Mouse (Mus musculus) cerebellum, adult 18-20 months (tissue): ENCODE measurements around the gene Twf1.

Source experiments
- DNase-seq, 2 experiments: peaks; one replicate each; pipeline ENCODE4 v3.0.0; 2021

Gene Twf1

GRCm38 (mm10) chr15:94571501-94571900, 18.2 kb downstream of the Twf1 start:
- no peak for DNase-seq

DNA sequence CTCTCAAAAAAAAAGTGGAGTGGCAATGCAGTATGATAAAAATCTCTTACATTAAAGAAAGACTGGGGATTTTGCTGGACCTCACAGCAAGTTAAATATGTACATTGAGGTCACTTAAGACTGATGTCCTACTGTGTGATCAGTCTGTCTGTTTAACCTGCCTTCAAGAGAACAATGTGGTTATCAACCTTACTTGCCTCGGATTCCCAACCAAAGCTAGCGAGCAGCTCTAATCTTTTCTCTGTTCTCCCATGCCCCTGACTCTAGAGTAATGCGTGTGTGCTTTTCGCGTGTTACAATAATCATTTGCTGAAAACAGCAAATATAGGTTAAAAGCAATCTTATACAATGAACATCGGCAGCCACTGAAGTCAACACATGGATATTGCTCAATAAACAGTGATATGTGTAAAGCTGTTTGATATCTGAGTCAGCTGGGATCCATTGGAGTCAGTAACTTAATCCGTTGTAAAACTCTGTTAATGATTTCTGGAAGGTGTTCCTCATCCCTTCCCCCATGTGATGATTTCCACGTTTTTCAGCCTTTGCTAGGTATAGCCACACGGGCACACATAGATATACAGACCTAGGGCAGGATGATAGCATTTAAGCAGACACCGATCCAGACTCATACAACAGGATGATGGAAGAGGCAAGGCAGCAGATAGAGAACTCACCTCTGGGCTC, 21.1 kb downstream of the Twf1 start:
- no peak for DNase-seq

- no peak for DNase-seq
Measured at GRCm38 (mm10) chr15:94565854-94566253, 23.8 kb downstream of the Twf1 start.

GRCm38 (mm10) chr15:94564909-94565308, 24.8 kb downstream of the Twf1 start:
- DNase-seq = no peak

GRCm38 (mm10) chr15:94558895-94559656, 30.6 kb downstream of the Twf1 start:
- DNase-seq = no peak

DNA sequence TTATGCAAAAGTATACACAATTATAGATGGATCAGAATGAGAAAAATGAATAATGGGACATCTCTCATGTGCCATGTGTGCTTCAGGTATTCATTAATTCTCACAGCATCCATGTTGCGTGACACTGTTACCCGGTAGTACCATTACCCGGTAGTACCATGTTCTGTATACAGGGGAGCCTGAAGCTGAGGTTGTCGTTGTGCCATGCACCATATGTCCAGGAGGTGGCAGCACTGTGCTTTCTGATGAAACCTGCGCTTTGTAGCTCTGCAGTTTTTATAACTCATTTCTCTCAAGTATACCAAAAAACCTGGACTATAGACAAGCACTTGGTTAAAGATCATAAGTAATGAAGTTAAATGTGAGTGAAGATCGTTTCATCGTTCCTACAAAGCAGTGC, 32.2 kb downstream of the Twf1 start:
- peak; percentile 84 to 87 for DNase-seq

DNA sequence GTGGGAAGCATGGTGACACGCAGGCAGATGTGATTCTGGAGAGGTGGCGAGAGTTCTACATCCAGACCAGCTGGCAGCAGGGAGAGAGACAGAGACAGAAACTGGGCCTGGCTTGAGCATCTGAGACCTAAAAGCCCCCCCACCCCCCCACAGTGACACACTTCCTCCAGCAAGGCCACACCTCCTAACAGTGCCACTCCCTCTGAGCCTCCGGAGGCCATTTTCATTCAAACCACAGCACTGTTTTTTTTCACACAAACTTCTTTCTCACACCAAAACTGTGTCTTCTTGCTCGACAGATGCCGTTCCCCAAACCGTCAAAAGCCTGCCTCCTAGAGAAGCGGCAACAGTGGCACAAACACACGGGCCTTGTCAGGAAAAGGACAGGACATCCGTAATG, 36.2 kb downstream of the Twf1 start:
- no peak for DNase-seq

DNA sequence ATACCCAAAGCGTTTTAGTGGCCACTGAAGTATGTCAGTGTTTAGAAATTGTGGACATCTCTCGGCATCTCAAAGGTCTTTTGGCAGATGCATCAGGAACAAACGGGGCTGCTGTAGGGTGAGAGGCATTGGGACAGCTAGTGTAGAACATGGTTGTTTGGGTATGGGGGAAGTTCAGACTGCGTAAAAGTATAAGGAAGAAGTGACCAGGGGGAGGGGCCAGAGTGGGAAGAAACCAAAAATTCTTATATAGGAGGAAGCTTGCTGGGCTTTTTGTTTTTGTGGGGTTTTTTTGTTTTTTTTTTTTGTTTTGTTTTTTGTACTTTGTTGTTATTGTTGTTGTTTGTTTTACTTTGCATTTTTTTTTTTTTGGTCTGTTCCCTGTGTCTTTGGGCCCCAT, 44.8 kb downstream of the Twf1 start:
- no peak for DNase-seq

- no peak for DNase-seq
Measured at GRCm38 (mm10) chr15:94544052-94544636, 45.5 kb downstream of the Twf1 start.

DNA sequence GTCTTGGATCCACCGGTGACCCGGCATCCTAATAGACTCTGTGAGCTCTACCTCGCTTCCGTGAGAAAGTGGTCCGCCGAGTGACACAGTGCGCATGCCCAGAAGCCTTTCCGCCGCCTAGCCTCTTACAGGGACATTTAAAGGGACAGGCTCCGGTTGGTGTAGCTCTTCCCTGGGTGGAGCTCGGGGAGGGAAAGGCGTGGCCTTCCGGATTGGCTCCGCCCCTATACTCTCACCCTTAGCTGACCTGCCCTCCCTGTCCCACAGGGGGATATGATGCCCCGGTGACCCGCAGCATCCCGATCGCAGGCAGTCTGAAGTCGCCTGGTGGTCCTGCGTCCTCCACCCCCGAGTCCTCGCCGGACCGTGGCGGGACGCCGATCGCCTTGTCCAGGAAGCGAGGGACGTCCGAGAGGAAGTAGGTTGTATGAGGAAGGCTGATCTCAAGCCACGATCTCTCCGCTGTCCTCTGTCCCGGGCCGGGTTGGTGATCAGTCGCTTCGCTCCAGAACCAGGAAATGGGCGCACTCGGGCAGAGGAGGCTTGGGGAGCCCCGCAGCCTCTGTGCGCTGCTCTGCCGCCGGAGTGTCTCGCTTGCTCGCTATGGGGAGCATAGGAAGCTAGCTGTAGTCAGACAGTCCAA, 46.2 kb downstream of the Twf1 start, which contains the start of the genes Pus7l and Irak4:
TSS of gene Pus7l (minus strand) at position 139 of the 643 bp plus-strand sequence.
TSS of gene Irak4 (plus strand) at position 235 of the 643 bp plus-strand sequence.
- peak; percentile 91 to 93 for DNase-seq

DNA sequence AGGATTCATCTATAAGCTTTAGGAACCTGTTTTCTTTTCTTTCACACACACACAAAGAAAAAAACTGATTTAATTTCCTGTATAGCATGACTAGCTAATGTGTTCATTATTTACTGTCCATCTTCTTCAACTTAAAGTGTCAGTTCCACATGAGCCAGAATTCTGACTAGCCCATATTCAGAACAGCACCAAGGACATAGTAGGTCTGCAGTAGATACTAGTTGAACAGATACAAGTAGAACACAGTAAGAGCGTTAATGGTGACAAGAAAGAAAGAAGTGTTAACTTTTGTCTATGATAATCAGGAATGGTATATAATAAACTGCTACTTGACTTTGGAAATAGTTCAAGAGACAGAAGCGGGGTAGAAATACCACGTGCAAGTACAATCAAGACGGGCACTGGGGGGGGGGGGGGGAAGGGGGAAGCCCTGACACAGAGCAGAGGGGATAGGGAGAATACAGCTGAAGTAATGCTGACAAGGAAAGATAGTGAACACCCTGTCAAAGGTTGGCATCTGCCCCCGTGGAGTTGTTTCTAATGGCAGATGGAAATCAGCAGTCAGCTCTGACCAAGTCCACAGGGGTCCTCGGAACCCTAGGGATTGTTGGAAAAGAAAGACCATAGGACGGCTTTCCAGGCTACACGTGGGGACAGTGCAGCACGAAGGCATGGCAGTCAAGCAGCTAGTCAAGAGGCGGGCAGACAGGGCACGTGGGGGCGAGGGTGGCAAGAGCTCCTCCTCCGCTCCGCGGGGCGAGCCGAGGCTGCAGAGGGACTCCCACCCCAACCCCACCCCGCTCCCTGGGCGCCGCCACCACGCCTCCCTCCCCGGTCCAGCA, 46.9 kb downstream of the Twf1 start:
- DNase-seq = no peak

DNA sequence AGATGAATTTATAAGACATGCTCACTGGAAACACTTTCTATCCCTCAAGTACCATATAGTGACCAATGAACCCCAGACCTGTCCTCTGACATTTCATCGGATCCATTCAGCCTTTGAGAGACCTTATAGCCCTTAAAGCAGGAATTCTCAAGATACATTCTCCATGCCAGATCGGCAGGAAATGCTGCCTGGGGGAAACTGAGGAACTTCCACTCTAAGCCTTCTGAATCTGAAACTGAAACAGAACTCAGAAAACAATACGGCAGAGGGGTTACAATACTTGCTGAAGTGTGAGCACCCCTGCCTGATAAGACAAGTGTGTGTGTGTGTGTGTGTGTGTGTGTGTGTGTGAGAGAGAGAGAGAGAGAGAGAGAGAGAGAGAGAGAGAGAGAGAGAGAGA, 50.4 kb downstream of the Twf1 start:
- no peak for DNase-seq

DNA sequence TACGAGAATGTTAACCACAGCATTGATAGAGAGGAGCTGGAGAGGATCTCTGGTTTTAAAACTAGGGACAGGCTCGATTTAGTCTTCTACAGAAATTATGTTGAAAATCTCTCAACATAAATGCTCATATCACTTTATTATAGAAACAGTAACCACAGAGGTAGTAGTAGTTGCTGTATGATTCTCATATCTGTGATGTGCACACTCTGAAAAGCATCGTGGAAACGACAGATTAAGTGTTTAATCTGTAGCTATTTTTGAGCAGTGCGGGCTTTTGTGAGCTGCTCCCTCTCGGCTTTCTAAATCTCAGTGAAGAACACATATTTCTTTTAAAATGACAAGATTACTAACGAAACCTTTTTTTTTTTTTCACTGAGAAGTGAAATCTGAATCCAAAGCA, 54.2 kb downstream of the Twf1 start:
- no peak for DNase-seq

GRCm38 (mm10) chr15:94532956-94533355, 56.7 kb downstream of the Twf1 start:
- no peak for DNase-seq

- DNase-seq = no peak
Measured at GRCm38 (mm10) chr15:94532306-94532705, 57.4 kb downstream of the Twf1 start.

GRCm38 (mm10) chr15:94530519-94530918, 59.2 kb downstream of the Twf1 start:
- no peak for DNase-seq
